ENCODE assay signal across 23 mouse cellular contexts in the genomic region with DNA sequence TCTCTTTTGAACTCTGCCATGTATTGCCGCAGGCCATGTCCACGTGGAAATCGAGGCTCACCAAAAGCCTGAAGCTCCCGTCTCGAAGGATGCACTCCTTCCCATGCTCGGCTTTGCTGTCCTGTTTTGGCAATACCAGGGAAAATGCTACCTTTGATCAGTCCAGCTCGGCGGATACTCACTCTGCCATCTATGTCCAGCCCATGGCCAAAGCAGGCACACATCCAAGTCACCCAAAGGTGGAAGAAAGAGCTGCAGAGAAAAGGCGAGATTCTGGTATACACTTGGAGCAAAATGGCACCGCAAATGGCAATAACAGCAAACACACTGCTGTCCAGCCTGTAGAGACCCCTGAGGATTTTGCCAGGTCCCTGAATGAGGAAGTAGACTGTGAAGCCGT. TPM values are rescaled to one million over a fixed set of nuclear protein-coding genes. Genes with fewer than 3 reads are reported as not detected.
"Had no signal": no experiment of that assay in that cellular context is flagged by ENCODE, and none has a peak within 500 bp of the region (broad histone marks: within the 10 kb centered on the region; RNA-seq: fewer than 3 reads in every experiment).

No protein-coding gene starts in this region.

- H3K27me3 ChIP-seq: lung, embryonic 15.5 days; megakaryocyte, embryonic 14.5 days; midbrain, embryonic 13.5 days; neural tube, embryonic 13.5 days had no signal

- DNase-seq: layer of hippocampus, postnatal 36 days; lung, adult 18-20 months; lung, postnatal 10 days; lung, postnatal 36 days; retina, postnatal 1 day; right cerebral cortex, postnatal 25 days; spleen, adult 18-20 months; thymus, adult 18-20 months; thymus, postnatal 36 days had no signal

- H3K4me3 ChIP-seq: left cerebral cortex, adult 2 months; lung, embryonic 15.5 days; megakaryocyte, embryonic 14.5 days; midbrain, embryonic 10.5 days; midbrain, embryonic 13.5 days; myocyte; neural tube, embryonic 13.5 days had no signal

- ATAC-seq: inflammation-experienced regulatory T-cells, adult 6 months; intestine, embryonic 16.5 days; midbrain, embryonic 13.5 days; midbrain, embryonic 16.5 days had no signal

- H3K4me1 ChIP-seq: lung, embryonic 15.5 days; midbrain, embryonic 10.5 days; midbrain, embryonic 13.5 days; neural tube, embryonic 13.5 days had no signal

- H3K9ac ChIP-seq: liver, embryonic 14.5 days; lung, embryonic 15.5 days; midbrain, embryonic 13.5 days; neural tube, embryonic 13.5 days had no signal

- H3K36me3 ChIP-seq: lung, embryonic 15.5 days; midbrain, embryonic 10.5 days; midbrain, embryonic 13.5 days; neural tube, embryonic 13.5 days had no signal

- H3K4me2 ChIP-seq: liver, embryonic 11.5 days; lung, embryonic 15.5 days; midbrain, embryonic 13.5 days; neural tube, embryonic 13.5 days had no signal

- H3K27ac ChIP-seq: kidney, postnatal 0 days; left cerebral cortex, adult 2 months; liver, embryonic 14.5 days; lung, embryonic 15.5 days; midbrain, embryonic 10.5 days; midbrain, embryonic 13.5 days; neural tube, embryonic 13.5 days had no signal

- H3K9me3 ChIP-seq: lung, embryonic 15.5 days; megakaryocyte, embryonic 14.5 days; midbrain, embryonic 10.5 days; midbrain, embryonic 13.5 days; neural tube, embryonic 13.5 days had no signal

RNA-seq across cellular contexts. Expression of gene Cdnf, which starts 57.8 kb away (rescaled TPM):
- polyA plus RNA-seq: limb, embryonic 11.5 days had no signal
